Mouse (Mus musculus) midbrain, embryonic 12.5 days (tissue): ENCODE measurements around the gene Gucd1. TPM values are rescaled to one million over a fixed set of nuclear protein-coding genes. Genes with fewer than 3 reads are reported as not detected.
"Not testable (repeated sequence)": the region's sequence is repeated elsewhere in the genome, so short reads cannot be mapped to it uniquely, and the experiment has no call there.

Experiments used
- ATAC-seq: fragments of 200-750 bp; cut with Nextera tagmentation; 2 replicates; pipeline ENCODE4 v1.8.0; 2017; ENCODE audit warnings: low read depth, moderate TSS enrichment, moderate library complexity; ENCODE audit not compliant: low FRiP score
- H3K27ac ChIP-seq: fragments of 300-500 bp; sonication (generic); replicated peaks from 2 replicates; pipeline ENCODE4 v1.5.1; 2016; ENCODE audit warnings: mild to moderate bottlenecking
- H3K27me3 ChIP-seq: fragments of 300-500 bp; sonication (generic); 2 replicates; pipeline ENCODE4 v1.6.1; 2016; ENCODE audit warnings: mild to moderate bottlenecking
- H3K36me3 ChIP-seq: fragments of 300-500 bp; sonication (generic); 2 replicates; pipeline ENCODE4 v1.6.1; 2016
- H3K4me1 ChIP-seq: fragments of 300-500 bp; sonication (generic); 2 replicates; pipeline ENCODE4 v1.6.1; 2016
- H3K4me2 ChIP-seq: fragments of 300-500 bp; sonication (generic); replicated peaks from 2 replicates; pipeline ENCODE4 v1.6.1; 2016; ENCODE audit warnings: mild to moderate bottlenecking, moderate library complexity
- H3K4me3 ChIP-seq: fragments of 300-500 bp; sonication (generic); 2 replicates; pipeline ENCODE4 v1.5.1; 2016; ENCODE audit warnings: mild to moderate bottlenecking
- H3K9ac ChIP-seq: fragments of 300-500 bp; sonication (generic); replicated peaks from 2 replicates; pipeline ENCODE4 v1.6.1; 2016; ENCODE audit warnings: mild to moderate bottlenecking, moderate library complexity
- H3K9me3 ChIP-seq: fragments of 300-500 bp; sonication (generic); 2 replicates; pipeline ENCODE4 v1.6.1; 2016; ENCODE audit warnings: mild to moderate bottlenecking
- WGBS: fragments of 180-500 bp; shearing (Covaris S2); methylation state at CpG from one replicate; pipeline ENCODE4 v1.1.7; 2016; 5-methylcytosine and 5-hydroxymethylcytosine counted together
- polyA plus RNA-seq: library from polyadenylated mRNA; unstranded; fragments of >200 nt; fragmentation: Nextera tagmentation; extraction: Ambion mirVana; gene quantifications from 2 replicates; pipeline ENCODE4 v1.2.1, GENCODE M21; 2016

The Gucd1 gene
- polyA plus RNA-seq, 1 experiment from 2014 or later: 29.3 TPM

DNA sequence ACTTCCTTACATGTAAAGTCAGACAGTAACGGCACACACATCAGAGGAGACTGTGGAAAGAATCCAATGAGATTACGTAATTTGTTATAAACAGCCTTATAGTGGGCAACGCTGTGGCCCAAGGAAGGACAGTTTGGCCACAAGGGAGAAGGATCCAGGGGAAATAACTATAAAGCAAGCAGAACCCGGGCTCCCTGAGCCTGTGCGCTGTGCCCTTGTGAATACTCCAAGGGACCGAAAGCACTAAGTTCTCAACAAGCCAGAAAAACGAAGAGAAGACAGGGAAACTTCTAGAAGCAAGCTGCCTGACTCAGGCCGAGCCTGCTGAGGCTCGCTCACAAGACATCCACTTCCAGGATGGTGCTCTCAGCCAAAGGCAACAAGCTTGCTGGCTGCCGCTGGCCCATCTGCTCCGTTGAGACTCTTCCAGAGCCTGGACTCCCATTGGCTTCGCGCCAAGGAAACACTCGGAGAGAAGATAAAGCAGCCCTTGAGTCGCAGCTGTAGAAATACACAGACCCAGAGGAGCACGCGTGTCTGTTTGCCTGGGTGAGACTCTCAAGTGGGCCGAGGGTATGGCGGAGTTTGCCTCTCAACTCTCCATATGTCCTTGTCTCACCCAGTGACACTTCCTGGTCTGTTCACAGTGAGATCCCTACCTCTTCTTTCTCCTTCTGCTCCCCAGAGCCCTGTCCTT is 144.0 kb downstream of the Gucd1 start:
- H3K9ac ChIP-seq, ATAC-seq, H3K27ac ChIP-seq, H3K4me1 ChIP-seq, H3K4me3 ChIP-seq, H3K9me3 ChIP-seq, H3K36me3 ChIP-seq, H3K27me3 ChIP-seq, H3K4me2 ChIP-seq: not testable (repeated sequence)
- 90% methylated on average over 15 of the region's 19 CpGs for WGBS

DNA sequence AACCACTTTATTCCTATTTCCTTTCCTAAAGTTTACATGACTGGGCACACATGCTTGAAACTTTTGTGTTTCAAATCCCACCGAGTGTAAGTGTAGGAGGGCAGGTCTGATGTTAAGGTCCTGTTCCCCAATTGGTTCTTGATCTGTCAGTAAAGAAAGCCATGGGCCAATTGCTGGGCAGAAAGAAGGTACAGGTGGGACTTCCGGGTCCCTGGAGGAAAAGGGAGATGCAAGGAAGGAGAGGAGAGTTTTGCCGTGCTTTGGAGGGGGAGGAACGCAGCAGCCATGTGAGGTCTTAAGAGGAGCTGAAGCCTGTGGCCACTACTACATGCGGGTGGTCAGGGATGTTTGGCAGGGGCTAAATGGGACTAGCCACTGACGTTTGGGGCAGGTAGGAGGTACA is 152.5 kb downstream of the Gucd1 start:
- Histone ChIP-seq H3K4me2 (peak overlapping the region; percentile 4; the same call in 1 of the 2 replicates), H3K36me3 (no peaks in the 10 kb centered on the region), H3K27ac (no peak overlapping the region), H3K4me1 (peaks cover 16% of the 10 kb centered on the region), H3K9me3 (no peaks in the 10 kb centered on the region), H3K4me3 (no peak overlapping the region), H3K9ac (no peak overlapping the region), H3K27me3 (no peaks in the 10 kb centered on the region)
- ATAC-seq: no peak
- 52% methylated on average over 6 of the region's 6 CpGs for WGBS

DNA sequence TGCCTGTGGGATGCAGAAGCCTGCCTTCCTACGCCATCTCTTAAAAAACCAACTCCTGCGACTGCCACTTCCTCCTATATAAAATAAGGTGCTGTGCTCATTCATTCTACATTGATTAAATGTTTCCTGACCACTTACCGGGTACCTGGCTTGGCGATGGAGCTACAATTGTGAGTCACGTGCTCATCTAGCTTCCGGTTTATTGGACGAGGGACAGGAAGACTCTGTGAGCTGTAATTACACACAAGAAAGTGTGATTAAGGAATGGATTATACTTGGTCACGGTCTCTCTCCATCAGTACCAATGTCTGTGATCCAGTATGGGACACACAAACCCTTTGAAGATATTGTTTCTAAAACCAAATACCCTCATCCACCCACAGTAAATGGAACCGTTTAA is 153.0 kb downstream of the Gucd1 start:
- no peak overlapping the region for H3K4me2 ChIP-seq
- H3K27ac ChIP-seq: 0 out of 2 replicates have a peak overlapping the region, but pooled peaks have one; percentile 15
- peaks cover 16% of the 10 kb centered on the region for H3K4me1 ChIP-seq
- no peaks in the 10 kb centered on the region for H3K9me3 ChIP-seq
- no peaks in the 10 kb centered on the region for H3K36me3 ChIP-seq
- no peaks in the 10 kb centered on the region for H3K27me3 ChIP-seq
- ATAC-seq: peak; percentile 56; the same call in 1 of the 2 replicates
- no peak overlapping the region for H3K4me3 ChIP-seq
- 86% methylated on average over 9 of the region's 9 CpGs for WGBS
- no peak overlapping the region for H3K9ac ChIP-seq

DNA sequence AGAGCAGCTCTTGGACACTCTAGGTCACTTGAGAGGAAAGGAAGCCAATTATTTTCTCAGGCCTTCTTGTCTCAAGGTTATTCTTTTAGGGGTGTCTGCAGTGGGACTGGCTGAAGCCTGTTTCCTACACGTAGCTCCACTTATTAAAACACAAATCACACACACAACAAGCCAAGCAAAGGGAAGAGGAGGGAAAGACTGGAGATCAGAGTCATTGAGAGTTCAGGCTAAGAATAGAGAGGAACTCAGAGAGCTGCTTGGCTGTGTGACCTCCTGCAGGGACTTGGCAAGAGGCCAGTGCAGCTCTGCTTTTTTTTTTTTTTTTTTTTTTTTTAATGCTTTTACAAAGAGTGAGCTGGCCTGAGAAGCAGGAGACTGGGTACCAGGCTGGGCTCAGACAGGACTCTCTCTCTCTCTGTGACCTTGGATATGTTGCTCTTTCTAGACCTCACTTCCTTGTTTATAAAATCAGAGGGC is 153.5 kb downstream of the Gucd1 start:
- not testable (repeated sequence) for H3K9ac ChIP-seq, H3K27me3 ChIP-seq, H3K4me2 ChIP-seq, H3K4me3 ChIP-seq, H3K36me3 ChIP-seq, H3K9me3 ChIP-seq
- peak overlapping the region; percentile 46; the same call in 1 of the 2 replicates for H3K27ac ChIP-seq
- H3K4me1 ChIP-seq: peaks cover 16% of the 10 kb centered on the region
- ATAC-seq: peak; percentile 84
- 0% methylated on average over 1 of the region's 1 CpGs for WGBS

DNA sequence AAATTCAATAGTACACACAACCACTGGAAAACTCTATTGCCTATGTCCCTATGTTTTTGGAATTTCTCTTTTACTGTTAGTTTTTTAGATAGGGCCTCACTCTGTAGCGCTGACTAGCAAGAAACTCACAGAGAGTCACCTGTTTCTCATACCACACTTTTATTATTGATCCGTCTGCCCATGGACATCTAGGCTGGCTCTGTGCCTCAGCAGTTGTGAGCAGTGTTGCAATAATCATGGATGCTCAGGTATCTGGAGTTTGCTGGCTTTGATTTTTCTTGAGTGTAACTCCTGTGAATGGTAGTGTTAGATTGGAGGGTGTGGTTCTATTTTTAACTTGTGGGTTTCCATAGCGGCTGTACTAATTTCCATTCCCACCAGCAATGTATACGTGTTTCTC is 162.4 kb downstream of the Gucd1 start:
- Histone ChIP-seq H3K27me3 (no peaks in the 10 kb centered on the region), H3K9me3 (no peaks in the 10 kb centered on the region), H3K4me2 (no peak overlapping the region), H3K4me3 (no peak overlapping the region), H3K36me3 (no peaks in the 10 kb centered on the region), H3K4me1 (no peaks in the 10 kb centered on the region), H3K27ac (no peak overlapping the region), H3K9ac (no peak overlapping the region)
- 83% methylated on average over 4 of the region's 4 CpGs for WGBS
- ATAC-seq: no peak

DNA sequence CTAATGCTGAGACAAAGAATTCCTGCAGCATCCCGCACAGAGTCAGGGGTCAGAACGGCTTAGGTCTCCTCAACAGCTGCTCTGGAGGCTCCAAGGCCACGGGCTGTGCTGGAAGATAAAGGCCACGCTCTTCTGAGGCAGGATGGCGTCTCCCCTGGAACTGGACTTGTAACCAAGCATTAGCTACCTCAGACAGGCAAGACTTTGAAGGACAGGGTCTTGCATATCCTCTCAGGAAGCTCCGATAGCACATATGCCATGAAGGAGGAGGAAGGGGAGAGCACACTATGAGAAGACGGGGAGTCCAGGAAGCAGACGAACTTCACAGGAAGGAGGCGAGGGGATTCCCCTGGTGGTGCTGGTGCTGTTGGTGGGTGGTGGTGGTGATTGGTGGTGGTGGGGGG is 163.9 kb downstream of the Gucd1 start:
- not testable (repeated sequence) for H3K4me2 ChIP-seq, H3K27me3 ChIP-seq, H3K9ac ChIP-seq, H3K27ac ChIP-seq, H3K4me3 ChIP-seq, H3K9me3 ChIP-seq, H3K36me3 ChIP-seq, ATAC-seq, H3K4me1 ChIP-seq
- WGBS: 55% methylated on average over 9 of the region's 9 CpGs

DNA sequence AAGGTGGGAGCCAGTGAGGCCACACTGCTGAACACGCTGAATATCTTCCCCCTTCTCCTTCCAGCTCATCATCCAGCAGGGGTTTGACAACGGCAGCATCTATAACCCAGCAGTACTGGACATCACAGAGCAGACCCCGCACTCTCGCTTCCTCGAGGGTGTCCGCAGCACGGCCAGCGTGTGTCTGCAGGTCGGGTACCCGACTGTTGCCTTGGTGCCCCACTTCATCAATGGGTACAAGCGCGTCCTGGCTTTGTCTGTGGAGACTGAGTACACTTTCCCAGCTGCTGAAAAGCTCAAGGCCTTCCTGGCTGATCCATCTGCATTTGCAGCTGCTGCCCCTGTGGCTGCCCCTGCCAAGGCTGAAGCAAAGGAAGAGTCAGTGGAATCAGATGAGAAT is 165.2 kb downstream of the Gucd1 start:
- no peaks in the 10 kb centered on the region for H3K4me1 ChIP-seq
- H3K9me3 ChIP-seq: no peaks in the 10 kb centered on the region
- no peak overlapping the region for H3K4me3 ChIP-seq
- no peaks in the 10 kb centered on the region for H3K27me3 ChIP-seq
- H3K27ac ChIP-seq: no peak overlapping the region
- H3K9ac ChIP-seq: no peak overlapping the region
- no peak overlapping the region for H3K4me2 ChIP-seq
- no peak for ATAC-seq
- 92% methylated on average over 12 of the region's 12 CpGs for WGBS
- H3K36me3 ChIP-seq: no peaks in the 10 kb centered on the region

DNA sequence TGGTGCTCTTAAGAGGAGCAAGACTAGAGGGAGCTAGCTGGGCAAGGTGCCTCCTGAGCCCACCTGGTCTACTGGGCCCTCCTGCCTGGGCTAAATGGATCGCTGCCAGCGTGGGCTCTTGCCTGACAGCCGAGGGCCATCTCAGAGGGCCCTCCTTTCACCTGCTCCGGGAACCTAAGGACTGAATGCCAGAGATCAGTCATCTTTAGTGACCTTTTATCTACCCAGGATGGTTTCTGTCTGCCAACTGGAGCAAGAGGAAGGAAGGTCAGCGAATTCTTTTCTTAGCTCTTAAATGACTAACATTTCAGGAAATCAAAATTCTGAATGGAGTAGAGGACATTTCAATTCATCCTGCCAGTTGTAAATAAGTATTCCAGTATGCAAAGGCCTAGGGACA is 167.2 kb downstream of the Gucd1 start:
- H3K4me3 ChIP-seq: no peak overlapping the region
- ATAC-seq: no peak
- no peaks in the 10 kb centered on the region for H3K36me3 ChIP-seq
- no peaks in the 10 kb centered on the region for H3K4me1 ChIP-seq
- H3K9me3 ChIP-seq: no peaks in the 10 kb centered on the region
- no peaks in the 10 kb centered on the region for H3K27me3 ChIP-seq
- 86% methylated on average over 5 of the region's 5 CpGs for WGBS
- H3K27ac ChIP-seq: no peak overlapping the region
- no peak overlapping the region for H3K9ac ChIP-seq
- H3K4me2 ChIP-seq: no peak overlapping the region

DNA sequence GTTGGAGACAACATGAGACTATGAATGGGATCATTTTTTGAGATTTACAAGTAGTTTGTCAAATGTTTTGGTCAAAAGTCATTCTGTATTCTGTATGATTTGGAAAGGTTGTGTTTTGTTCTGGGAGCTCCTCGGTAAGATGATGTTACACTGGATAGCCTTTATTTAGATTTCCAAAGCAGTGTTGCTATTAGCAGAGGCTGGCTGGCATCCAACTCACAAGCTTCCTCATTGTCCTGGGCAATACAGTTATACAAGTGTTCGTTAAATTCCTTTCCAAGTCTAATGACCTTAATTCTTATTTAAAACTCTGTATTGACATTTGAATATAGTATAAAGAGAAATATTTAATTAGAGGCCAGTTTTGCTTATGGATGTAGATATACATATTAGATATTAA is 172.5 kb downstream of the Gucd1 start:
- ATAC-seq: no peak
- 78% methylated on average over 2 of the region's 2 CpGs for WGBS
- H3K27me3 ChIP-seq: no peaks in the 10 kb centered on the region

DNA sequence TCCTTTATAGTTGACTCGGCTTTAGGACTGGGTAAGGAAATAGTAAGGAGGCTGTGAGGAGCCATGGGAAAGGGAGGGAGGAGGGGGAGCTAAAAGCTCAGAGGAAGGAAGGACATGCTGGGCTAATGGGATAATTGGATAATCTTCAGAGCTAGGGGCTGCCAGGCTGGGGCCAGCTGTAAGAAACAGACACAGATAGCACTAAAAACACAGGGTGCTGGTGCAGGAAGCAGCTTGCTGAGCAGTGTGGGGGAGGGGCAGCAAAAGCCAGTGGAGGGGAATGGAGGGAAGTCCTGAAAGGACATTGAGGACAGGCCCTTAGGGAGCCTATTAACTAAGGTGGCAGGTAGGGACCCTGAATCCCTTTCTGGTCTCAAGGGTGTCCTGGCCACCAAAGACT is 173.2 kb downstream of the Gucd1 start:
- not testable (repeated sequence) for H3K4me1 ChIP-seq, ATAC-seq, H3K27me3 ChIP-seq, H3K27ac ChIP-seq, H3K9ac ChIP-seq, H3K4me2 ChIP-seq, H3K36me3 ChIP-seq, H3K4me3 ChIP-seq, H3K9me3 ChIP-seq
- 55% methylated on average over 1 of the region's 1 CpGs for WGBS

More for the DNA sequence above, 172.5 kb downstream of the Gucd1 start:
- Histone ChIP-seq H3K4me2 (no peak overlapping the region), H3K9ac (no peak overlapping the region), H3K36me3 (no peaks in the 10 kb centered on the region), H3K4me1 (no peaks in the 10 kb centered on the region), H3K27ac (no peak overlapping the region), H3K9me3 (no peaks in the 10 kb centered on the region), H3K4me3 (no peak overlapping the region)

DNA sequence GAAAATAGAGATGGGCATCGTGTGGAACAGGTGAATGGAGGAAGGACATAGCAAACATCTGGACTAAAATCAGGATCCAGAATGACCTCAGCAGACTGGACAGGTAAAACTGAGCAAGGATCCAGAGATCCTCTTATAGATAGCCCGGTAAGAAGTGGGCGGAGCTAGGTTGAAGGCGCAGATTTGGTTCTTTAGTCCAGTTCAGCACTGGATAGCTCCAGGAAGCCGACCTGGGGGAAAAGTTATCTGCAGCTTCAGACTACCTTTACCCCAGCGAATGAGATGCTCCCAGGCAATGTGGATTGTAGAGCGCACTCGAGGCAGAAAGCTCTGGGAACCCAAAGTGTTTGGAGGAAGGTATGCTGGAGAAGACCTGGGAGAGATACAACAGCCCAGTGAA is 175.8 kb downstream of the Gucd1 start:
- no peaks in the 10 kb centered on the region for H3K9me3 ChIP-seq
- 37% methylated on average over 8 of the region's 8 CpGs for WGBS
- H3K27ac ChIP-seq: no peak overlapping the region
- no peak overlapping the region for H3K9ac ChIP-seq
- ATAC-seq: no peak
- H3K27me3 ChIP-seq: no peaks in the 10 kb centered on the region
- no peaks in the 10 kb centered on the region for H3K36me3 ChIP-seq
- no peaks in the 10 kb centered on the region for H3K4me1 ChIP-seq
- no peak overlapping the region for H3K4me3 ChIP-seq
- H3K4me2 ChIP-seq: no peak overlapping the region

DNA sequence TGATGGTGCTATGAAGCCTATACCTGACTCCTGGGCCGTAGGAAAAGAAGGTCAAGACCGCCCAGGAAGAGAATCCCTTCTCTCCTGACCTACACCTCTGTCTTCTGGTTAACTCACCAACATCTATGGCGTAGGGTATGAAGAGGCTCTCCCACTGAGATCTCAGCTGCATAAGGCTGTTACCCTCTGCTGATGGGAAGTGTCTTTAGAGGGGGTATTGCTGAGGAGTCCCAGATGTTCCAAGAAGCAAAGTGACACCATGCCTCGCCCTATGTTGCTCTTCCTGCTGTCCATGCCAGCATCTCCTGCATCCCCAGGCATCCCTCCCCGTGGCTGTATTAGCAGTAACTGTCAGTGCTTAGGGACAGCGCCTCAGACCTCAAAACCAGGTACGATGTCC is 178.4 kb downstream of the Gucd1 start:
- WGBS: 84% methylated on average over 7 of the region's 7 CpGs
- Histone ChIP-seq H3K9ac (no peak overlapping the region), H3K4me1 (no peaks in the 10 kb centered on the region), H3K27ac (no peak overlapping the region), H3K27me3 (no peaks in the 10 kb centered on the region), H3K36me3 (no peaks in the 10 kb centered on the region), H3K4me3 (no peak overlapping the region), H3K4me2 (no peak overlapping the region), H3K9me3 (no peaks in the 10 kb centered on the region)
- ATAC-seq: no peak

DNA sequence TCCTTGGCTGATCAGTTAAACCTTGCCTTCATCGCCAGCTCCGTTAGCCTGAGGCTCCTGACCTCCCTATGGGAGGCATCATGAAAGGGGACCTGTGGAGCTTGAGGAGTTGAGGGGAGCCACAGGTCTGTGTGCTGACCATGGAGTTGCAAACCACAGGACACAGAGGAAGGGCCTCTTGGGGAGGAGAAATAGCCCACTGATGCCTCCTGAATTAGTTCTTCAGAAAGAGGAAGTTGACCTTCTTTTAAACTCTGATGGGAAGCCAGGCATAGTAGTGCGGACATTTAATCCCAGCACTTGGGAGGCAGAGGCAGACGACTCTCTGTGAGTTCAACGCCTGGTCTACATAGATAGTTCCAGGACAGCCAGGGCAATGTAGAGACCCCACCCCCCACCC is 178.9 kb downstream of the Gucd1 start:
- Histone ChIP-seq H3K27ac (no peak overlapping the region), H3K36me3 (no peaks in the 10 kb centered on the region), H3K4me1 (no peaks in the 10 kb centered on the region), H3K27me3 (no peaks in the 10 kb centered on the region), H3K4me3 (no peak overlapping the region), H3K9ac (no peak overlapping the region), H3K4me2 (no peak overlapping the region), H3K9me3 (no peaks in the 10 kb centered on the region)
- no peak for ATAC-seq
- 89% methylated on average over 5 of the region's 5 CpGs for WGBS
